Mouse (Mus musculus): ENCODE measurements around the gene Chrna3. TPM values are rescaled to one million over a fixed set of nuclear protein-coding genes. Genes with fewer than 3 reads are reported as not detected.

Gene Chrna3
- polyA plus RNA-seq, 1 experiment = not detected

DNA sequence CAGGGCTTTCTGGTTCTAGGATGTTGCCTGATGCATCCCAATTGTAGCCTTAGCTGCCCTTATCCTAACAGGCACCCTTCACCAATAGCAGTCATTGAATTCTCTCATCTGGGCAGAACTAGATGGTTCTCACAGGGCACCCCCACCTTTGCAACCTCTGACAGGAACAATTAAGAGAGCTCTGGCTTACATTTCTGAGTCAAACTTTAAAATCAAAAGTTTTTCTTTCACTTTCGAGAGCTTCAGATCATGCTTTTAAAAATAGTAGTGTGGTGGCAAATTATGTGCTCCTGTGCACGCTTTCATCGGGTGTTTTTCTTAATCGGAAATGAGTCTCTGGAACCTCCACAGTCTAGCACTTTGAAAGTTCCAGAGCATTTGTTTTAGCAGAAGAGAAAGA, 65.3 kb downstream of the Chrna3 start:
- no peak overlapping the region for H3K4me3 ChIP-seq (replicated peaks)
- no peaks in the 10 kb centered on the region for H3K27me3 ChIP-seq (replicated peaks)
- peaks cover 48% of the 10 kb centered on the region for H3K36me3 ChIP-seq (replicated peaks; ENCODE audit: low read length)
- TF ChIP-seq GATA1 (IDR thresholded peaks at IDR 0.05; ENCODE audit: borderline replicate concordance, low read length) (no peak), FLI1 (IDR thresholded peaks at IDR 0.05; ENCODE audit: low read length) (no peak)
- H3K4me1 ChIP-seq = peaks cover 2% of the 10 kb centered on the region; the same call in 1 of the 2 replicates
- H3K9me3 ChIP-seq = peaks cover 24% of the 10 kb centered on the region

Other genes starting within 250 kb of the Chrna3 start
- 0.36 TPM in 1 of 2 replicates, not detected in the other for gene Ireb2, start 162.8 kb downstream of the Chrna3 start, polyA plus RNA-seq (2012; ENCODE audit: insufficient read depth, low replicate concordance)
- not detected in 2 replicates for gene Hykk, start 109.3 kb downstream of the Chrna3 start, polyA plus RNA-seq (2012; ENCODE audit: insufficient read depth, low replicate concordance)
- 16.1 TPM in 1 of 2 replicates, not detected in the other for gene Psma4, start 75.8 kb downstream of the Chrna3 start, polyA plus RNA-seq (2012; ENCODE audit: insufficient read depth, low replicate concordance)
- gene AY074887, start 75.6 kb downstream of the Chrna3 start, polyA plus RNA-seq (2012; ENCODE audit: insufficient read depth, low replicate concordance) = not detected in 2 replicates
- gene Chrna5, start 45.7 kb downstream of the Chrna3 start, polyA plus RNA-seq (2012; ENCODE audit: insufficient read depth, low replicate concordance) = not detected in 2 replicates
- gene Chrnb4, start 22.2 kb upstream of the Chrna3 start, polyA plus RNA-seq (2012; ENCODE audit: insufficient read depth, low replicate concordance) = not detected in 2 replicates
- 11.4 and 31.0 TPM in 2 replicates for gene Ube2q2, start 122.3 kb upstream of the Chrna3 start, polyA plus RNA-seq (2012; ENCODE audit: insufficient read depth, low replicate concordance)
- 4.3 and 9.3 TPM in 2 replicates for gene Fbxo22, start 182.4 kb upstream of the Chrna3 start, polyA plus RNA-seq (2012; ENCODE audit: insufficient read depth, low replicate concordance)